ENCODE assay signal across 8 mouse cellular contexts in the genomic region with DNA sequence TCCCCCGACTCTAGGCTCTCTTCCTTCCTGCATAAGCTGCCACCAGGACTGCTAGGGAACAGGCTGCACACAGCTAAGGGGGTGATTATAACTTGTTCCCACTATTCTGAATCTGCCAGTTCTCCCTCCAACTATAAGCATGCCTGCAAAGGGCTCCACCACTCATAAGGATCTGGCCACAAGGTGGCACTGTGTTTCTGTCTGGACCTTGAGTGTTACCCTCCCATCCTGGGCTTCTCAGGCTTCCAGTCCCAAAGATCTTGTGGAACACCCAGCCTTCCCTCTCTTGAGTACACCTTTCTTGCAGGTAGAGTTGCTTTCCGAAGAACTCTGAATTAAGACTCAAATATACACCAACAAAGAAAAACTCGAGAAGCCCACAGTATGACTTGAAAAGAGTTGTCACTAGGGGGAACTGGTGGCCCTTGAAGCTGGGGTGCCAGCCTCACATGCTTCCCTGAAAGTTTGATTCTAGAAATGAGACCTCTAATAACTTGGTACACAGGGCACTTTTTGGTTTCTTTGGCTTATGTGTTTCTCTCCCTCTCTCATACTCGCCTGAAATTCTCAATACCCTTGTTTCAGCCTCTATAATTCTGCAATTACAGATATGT. TPM values are rescaled to one million over a fixed set of nuclear protein-coding genes. Genes with fewer than 3 reads are reported as not detected.
A peak's percentile ranks its signal among the peaks of the same experiment; 100 is the strongest.
DNase-seq lines count a peak whose midpoint lies in the region; ATAC-seq and TF ChIP-seq lines count a peak whose summit lies in the region.

No protein-coding gene starts in this region.

- 41% methylated on average over 4 of the region's 4 CpGs for WGBS in forebrain, embryonic 11.5 days
- WGBS in large intestine, adult 2 months, result 26% methylated on average over 4 of the region's 4 CpGs
- WGBS in liver, postnatal 0 days (ENCODE audit: insufficient replicate concordance), result 30% methylated on average over 4 of the region's 4 CpGs

- H3K4me1 ChIP-seq in E14TG2a.4 (replicated peaks; ENCODE audit: low read depth, low read length), result no peaks in the 10 kb centered on the region; the same call in 1 of the 2 replicates
- H3K4me1 ChIP-seq in forebrain, embryonic 11.5 days (replicated peaks; ENCODE audit: control insufficient read depth, insufficient read depth, low read length), result no peaks in the 10 kb centered on the region
- no peaks in the 10 kb centered on the region for H3K4me1 ChIP-seq in liver, postnatal 0 days (ENCODE audit: insufficient read depth)

- H3K4me3 ChIP-seq in E14TG2a.4 (replicated peaks; ENCODE audit: low read length), result no peak overlapping the region
- H3K4me3 ChIP-seq in forebrain, embryonic 11.5 days (ENCODE audit: low read depth, low read length), result no peak overlapping the region
- no peak overlapping the region for H3K4me3 ChIP-seq in liver, postnatal 0 days (ENCODE audit: low read depth, low read length)

- intact Hi-C loops in heart, postnatal 25 days (cut with DNase I), result loop anchor here (2.0 to 5.0 kb wide), 3 partner anchors 94 to 205 kb away; a partner anchor contains a TSS

- ATAC-seq in forebrain, embryonic 11.5 days (replicated peaks; ENCODE audit: low FRiP score), result no peak
- peak; percentile 80 for ATAC-seq in liver, postnatal 0 days
- ATAC-seq in neutrophil, adult 5-6 weeks (ENCODE audit: extremely low read depth, insufficient number of reproducible peaks, low FRiP score, poor library complexity, severe bottlenecking), result peak; percentile 71

- H3K9me3 ChIP-seq in E14TG2a.4 (ENCODE audit: low read length), result no peaks in the 10 kb centered on the region
- no peaks in the 10 kb centered on the region for H3K9me3 ChIP-seq in forebrain, embryonic 11.5 days (ENCODE audit: control insufficient read depth, low read length)
- no peaks in the 10 kb centered on the region for H3K9me3 ChIP-seq in liver, postnatal 0 days (ENCODE audit: low read length)

- DNase-seq in c-Kit-positive CD71-positive TER-119-negative erythroid progenitor cells, embryonic 14.5 days (ENCODE audit: low read depth), result peak; percentile 86
- peak; percentile 89 for DNase-seq in forebrain, embryonic 11.5 days (ENCODE audit: low spot score)
- DNase-seq in heart, postnatal 25 days (ENCODE audit: low spot score), result peak; percentile 48
- DNase-seq in large intestine, adult 2 months (ENCODE audit: low read depth, low spot score), result peak; percentile 64
- peak; percentile 86 for DNase-seq in liver, postnatal 0 days
- DNase-seq in testis, postnatal 14 days (ENCODE audit: low spot score), result peak; percentile 71

- H3K36me3 ChIP-seq in E14TG2a.4 (ENCODE audit: insufficient read depth, low read length), result peaks cover 3% of the 10 kb centered on the region; the same call in 1 of the 2 replicates
- H3K36me3 ChIP-seq in forebrain, embryonic 11.5 days (ENCODE audit: control insufficient read depth, insufficient read depth, low read length), result no peaks in the 10 kb centered on the region; the same call in 1 of the 2 replicates
- H3K36me3 ChIP-seq in liver, postnatal 0 days (replicated peaks; ENCODE audit: insufficient read depth, low read length), result peaks cover 10% of the 10 kb centered on the region; the same call in 1 of the 2 replicates

- TF ChIP-seq EP300 in liver, postnatal 0 days (IDR thresholded peaks at IDR 0.05; ENCODE audit: low read depth), result no peak

- no peak overlapping the region for H3K27ac ChIP-seq in forebrain, embryonic 11.5 days (ENCODE audit: low read depth, low read length)
- no peak overlapping the region for H3K27ac ChIP-seq in liver, postnatal 0 days (ENCODE audit: low read depth)

- peak; percentile 69 for TF ChIP-seq CTCF in E14TG2a.4 (conservative IDR thresholded peaks at IDR 0.05; ENCODE audit: low read length)
- TF ChIP-seq CTCF in liver, postnatal 0 days (IDR thresholded peaks at IDR 0.05; ENCODE audit: low read depth), result peak; percentile 93

- H3K27me3 ChIP-seq in E14TG2a.4 (ENCODE audit: insufficient read depth, low read length), result no peaks in the 10 kb centered on the region
- H3K27me3 ChIP-seq in forebrain, embryonic 11.5 days (ENCODE audit: control insufficient read depth, insufficient read depth, low read length), result no peaks in the 10 kb centered on the region
- no peaks in the 10 kb centered on the region for H3K27me3 ChIP-seq in liver, postnatal 0 days (ENCODE audit: insufficient read depth, low read length)

- H3K9ac ChIP-seq in forebrain, embryonic 11.5 days (ENCODE audit: low read length), result no peak overlapping the region
- H3K9ac ChIP-seq in liver, postnatal 0 days (replicated peaks), result no peak overlapping the region

- H3K4me2 ChIP-seq in forebrain, embryonic 11.5 days (ENCODE audit: low read depth, low read length, severe bottlenecking), result no peak overlapping the region
- no peak overlapping the region for H3K4me2 ChIP-seq in liver, postnatal 0 days (ENCODE audit: low read depth, low read length)

RNA-seq across cellular contexts. Expression of a gene that starts 12.8 kb away (rescaled TPM):
- 26.2 and 32.7 TPM in 2 replicates for polyA plus RNA-seq in forebrain, embryonic 11.5 days (2014; fragmentation: Nextera tagmentation; extraction: Ambion mirVana)
- 1 to 10 TPM; 7.0 to 7.4 TPM for total RNA-seq in heart, postnatal 25 days (2021)
- 37.6 and 48.7 TPM in 2 replicates for polyA plus RNA-seq in large intestine, adult 2 months (2012; rRNA removed)
- 3.7 and 4.0 TPM in 2 replicates for polyA plus RNA-seq in liver, postnatal 0 days (2015; fragmentation: Nextera tagmentation; extraction: Ambion mirVana)
- total RNA-seq in neutrophil, adult 5-6 weeks (2017), result 54.9 and 70.6 TPM in 2 replicates

RNA-seq across cellular contexts. Expression of a gene that starts 27.5 kb away (rescaled TPM):
- 64.5 and 77.0 TPM in 2 replicates for polyA plus RNA-seq in forebrain, embryonic 11.5 days (2014; fragmentation: Nextera tagmentation; extraction: Ambion mirVana)
- 10 to 100 TPM; 54.3 to 54.9 TPM for total RNA-seq in heart, postnatal 25 days (2021)
- 29.3 and 29.6 TPM in 2 replicates for polyA plus RNA-seq in large intestine, adult 2 months (2012; rRNA removed)
- 17.9 and 19.4 TPM in 2 replicates for polyA plus RNA-seq in liver, postnatal 0 days (2015; fragmentation: Nextera tagmentation; extraction: Ambion mirVana)
- total RNA-seq in neutrophil, adult 5-6 weeks (2017), result 61.3 and 74.3 TPM in 2 replicates

RNA-seq across cellular contexts. Expression of a gene that starts 28.0 kb away (rescaled TPM):
- polyA plus RNA-seq in forebrain, embryonic 11.5 days (2014; fragmentation: Nextera tagmentation; extraction: Ambion mirVana), result 52.3 and 54.7 TPM in 2 replicates
- total RNA-seq in heart, postnatal 25 days (2021), result 10 to 100 TPM; 18.3 to 21.2 TPM
- 16.7 and 26.7 TPM in 2 replicates for polyA plus RNA-seq in large intestine, adult 2 months (2012; rRNA removed)
- polyA plus RNA-seq in liver, postnatal 0 days (2015; fragmentation: Nextera tagmentation; extraction: Ambion mirVana), result 7.7 and 9.4 TPM in 2 replicates
- 81.7 and 86.8 TPM in 2 replicates for total RNA-seq in neutrophil, adult 5-6 weeks (2017)
